Mouse (Mus musculus): ENCODE results near the gene Cntn5. TPM values are rescaled to one million over a fixed set of nuclear protein-coding genes. Genes with fewer than 3 reads are reported as not detected.

Gene Cntn5
- polyA plus RNA-seq (2012; rRNA removed) = 4.5 TPM in 2 replicates

GRCm38 (mm10) chr9:10904616-10905363 lies at the start of gene Cntn5:
Gene Cntn5 (minus strand): TSS chr9:10904775.

Data from central nervous system, embryonic 14 days (tissue).